Mouse (Mus musculus) cortical plate, adult 2 months (tissue): ENCODE measurements around the gene Hoxc11.

Experiments used
- CTCF ChIP-seq: fragments of 200-500 bp; IDR thresholded peaks from 2 replicates; pipeline ENCODE4 v1.5.1; 2011; ENCODE audit warnings: mild to moderate bottlenecking, control low read depth, low read length; ENCODE audit not compliant: insufficient read depth; ENCODE audit errors: extremely low read depth
- POLR2A ChIP-seq: fragments of 200-500 bp; IDR thresholded peaks from 2 replicates; pipeline ENCODE4 v1.6.1; 2011; ENCODE audit warnings: mild to moderate bottlenecking, low read length, control low read depth; ENCODE audit not compliant: insufficient read depth; ENCODE audit errors: extremely low read depth

- no peak for TF ChIP-seq POLR2A
- no peak for TF ChIP-seq CTCF
Measured at GRCm38 (mm10) chr15:102927032-102927645, 27.1 kb upstream of the Hoxc11 start.
